Mouse (Mus musculus): ENCODE results near the gene Cavin1. TPM values are rescaled to one million over a fixed set of nuclear protein-coding genes. Genes with fewer than 3 reads are reported as not detected.
"Not testable (repeated sequence)": the region's sequence is repeated elsewhere in the genome, so short reads cannot be mapped to it uniquely, and the experiment has no call there.

Cavin1 gene
- 25.5 and 26.6 TPM in 2 replicates for polyA plus RNA-seq (2015; fragmentation: Nextera tagmentation; extraction: Ambion mirVana)

- Histone ChIP-seq H3K9me3 (replicated peaks) (no peaks in the 10 kb centered on the region), H3K9ac (peak within 1 kb of the TSS; percentile 69), H3K36me3 (no peaks in the 10 kb centered on the region), H3K4me1 (replicated peaks) (peaks cover 45% of the 10 kb centered on the region), H3K4me2 (peak within 1 kb of the TSS; percentile 87), H3K27me3 (peaks cover 66% of the 10 kb centered on the region), H3K27ac (no peak within 1 kb of the TSS; the same call in 1 of the 2 replicates), H3K4me3 (replicated peaks) (peak within 1 kb of the TSS; percentile 64)
- no peak for DNase-seq
- ATAC-seq (ENCODE audit: low read depth), result peak; percentile 56
- WGBS (ENCODE audit: insufficient replicate concordance), result 5% methylated on average over 20 of the region's 20 CpGs
These were observed at the start of gene Cavin1 for GRCm38 (mm10) chr11:100970557-100970937. Gene Cavin1, minus strand, starts transcription at chr11:100970887.

GRCm38 (mm10) chr11:101011641-101012040, 41.0 kb upstream of the Cavin1 start:
- DNase-seq (no peak), ATAC-seq (ENCODE audit: low read depth) (no peak)
- Histone ChIP-seq H3K9me3 (replicated peaks) (no peaks in the 10 kb centered on the region), H3K27ac (peak overlapping the region; percentile 99), H3K36me3 (peaks cover 51% of the 10 kb centered on the region), H3K4me2 (peak overlapping the region; percentile 76), H3K4me1 (replicated peaks) (peaks cover 43% of the 10 kb centered on the region), H3K9ac (peak overlapping the region; percentile 94), H3K4me3 (replicated peaks) (peak overlapping the region; percentile 82), H3K27me3 (no peaks in the 10 kb centered on the region)
- 70% methylated on average over 6 of the region's 6 CpGs for WGBS (ENCODE audit: insufficient replicate concordance)

DNA sequence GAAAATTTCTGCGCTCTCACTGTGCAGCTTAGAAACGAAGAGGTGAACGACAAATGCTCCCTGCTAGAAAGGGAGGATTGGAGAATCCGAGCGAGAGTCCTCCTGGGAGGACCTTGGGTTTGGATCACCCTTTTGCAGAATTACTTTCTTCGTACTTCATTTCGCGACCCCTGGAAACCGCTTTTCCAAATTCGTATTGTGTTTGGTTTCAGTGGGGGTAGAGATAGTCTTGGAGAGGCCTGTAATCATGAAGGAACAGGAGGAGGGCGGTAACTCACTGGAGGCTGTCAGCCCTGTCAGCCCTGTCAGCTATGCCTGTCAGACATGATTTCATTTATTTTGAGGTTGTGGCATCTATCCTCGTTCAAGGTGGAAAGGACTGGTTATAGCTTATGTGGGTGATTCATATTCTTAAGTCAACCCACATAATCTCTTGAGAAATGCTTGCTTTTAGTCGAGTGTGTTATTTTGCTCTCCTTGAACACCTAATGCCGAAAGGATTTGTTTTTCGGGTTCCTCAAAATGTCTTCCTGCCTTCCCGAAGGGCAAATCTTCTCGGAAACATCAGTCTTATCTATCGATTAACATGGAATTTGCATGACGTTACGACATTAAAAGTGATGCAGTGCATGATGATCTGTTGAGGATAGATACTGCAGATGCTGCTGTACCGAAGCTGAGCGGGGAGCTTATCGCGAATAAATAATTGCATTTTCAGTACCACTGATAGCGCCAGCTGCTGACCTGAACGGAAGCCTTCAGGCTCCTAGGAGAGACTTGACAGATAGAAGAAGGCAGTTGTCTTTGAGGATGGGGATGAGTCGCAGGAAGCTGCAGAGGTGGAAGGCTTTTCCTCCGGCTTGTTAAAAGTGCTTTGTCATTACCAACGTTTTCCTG, 39.4 kb upstream of the Cavin1 start:
- peak; percentile 89 for ATAC-seq (ENCODE audit: low read depth)

GRCm38 (mm10) chr11:101009046-101009887, 38.6 kb upstream of the Cavin1 start, which contains the start of gene Atp6v0a1:
Gene Atp6v0a1, plus strand, starts transcription at chr11:101009452.
- H3K27ac ChIP-seq, result peak within 1 kb of the TSS; percentile 99
- H3K4me3 ChIP-seq (replicated peaks), result peak within 1 kb of the TSS; percentile 82
- peak within 1 kb of the TSS; percentile 94 for H3K9ac ChIP-seq
- DNase-seq (peak; percentile 97), ATAC-seq (ENCODE audit: low read depth) (peak; percentile 89)
- peaks cover 3% of the 10 kb centered on the region; the same call in 1 of the 2 replicates for H3K27me3 ChIP-seq
- H3K9me3 ChIP-seq (replicated peaks), result no peaks in the 10 kb centered on the region
- peaks cover 27% of the 10 kb centered on the region for H3K36me3 ChIP-seq
- peak within 1 kb of the TSS; percentile 76 for H3K4me2 ChIP-seq
- under 1% methylated on average over 44 of the region's 44 CpGs for WGBS (ENCODE audit: insufficient replicate concordance)
- peaks cover 39% of the 10 kb centered on the region for H3K4me1 ChIP-seq (replicated peaks)

More for the DNA sequence above, 39.4 kb upstream of the Cavin1 start:
- DNase-seq, result peak; percentile 73
- Histone ChIP-seq H3K27me3 (peaks cover 3% of the 10 kb centered on the region; the same call in 1 of the 2 replicates), H3K27ac (peak overlapping the region; percentile 99), H3K36me3 (peaks cover 36% of the 10 kb centered on the region), H3K4me1 (replicated peaks) (peaks cover 39% of the 10 kb centered on the region), H3K9ac (peak overlapping the region; percentile 94), H3K4me2 (peak overlapping the region; percentile 76), H3K9me3 (replicated peaks) (no peaks in the 10 kb centered on the region), H3K4me3 (replicated peaks) (peak overlapping the region; percentile 82)
- 2% methylated on average over 29 of the region's 29 CpGs for WGBS (ENCODE audit: insufficient replicate concordance)

DNA sequence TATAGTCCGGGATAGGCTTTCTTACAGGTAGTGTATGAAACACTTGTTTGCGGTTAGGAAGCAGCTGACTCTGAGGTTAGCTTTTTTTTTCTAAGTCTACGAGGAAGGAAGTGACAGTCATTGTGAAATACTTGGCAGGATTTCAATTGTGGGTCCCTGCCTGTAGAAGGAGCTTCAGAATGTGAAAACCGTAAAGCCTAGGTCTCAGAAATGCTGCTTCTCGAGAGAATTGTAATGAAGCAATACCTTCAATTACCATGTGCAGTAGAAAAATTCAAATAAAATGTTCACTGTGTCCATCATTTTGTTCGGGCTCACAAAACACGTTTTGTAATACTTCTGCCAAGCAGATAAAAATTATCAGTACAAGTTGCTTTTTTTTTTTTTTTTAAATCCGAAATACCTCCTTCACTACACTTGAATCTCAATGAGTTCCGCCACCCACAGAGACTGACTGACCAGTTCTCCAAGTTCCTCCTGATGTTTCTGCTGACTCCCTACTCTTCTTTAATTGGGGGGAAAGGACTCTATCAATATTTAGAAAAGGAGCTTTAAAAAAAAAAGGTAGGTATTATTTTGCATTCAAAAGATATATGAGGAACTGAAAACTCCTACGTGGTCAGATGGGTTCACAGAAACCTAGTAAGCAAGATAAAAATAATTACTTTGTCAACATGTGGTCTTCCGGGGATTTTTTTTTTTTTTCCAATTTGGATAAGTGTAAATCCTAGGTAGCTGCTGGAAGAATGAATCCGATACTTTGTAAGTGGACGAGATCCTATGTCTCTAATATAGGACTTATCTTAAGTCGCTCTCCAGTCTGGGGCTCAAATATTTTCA, 37.7 kb upstream of the Cavin1 start:
- 15% methylated on average over 14 of the region's 14 CpGs for whole genome bisulfite sequencing (ENCODE audit: insufficient replicate concordance)
- peak overlapping the region; percentile 76 for H3K4me2 ChIP-seq
- H3K27ac ChIP-seq, result peak overlapping the region; percentile 79
- peaks cover 32% of the 10 kb centered on the region for H3K4me1 ChIP-seq (replicated peaks)
- H3K4me3 ChIP-seq (replicated peaks), result peak overlapping the region; percentile 82
- DNase-seq (peak; percentile 7), ATAC-seq (ENCODE audit: low read depth) (no peak)
- H3K9ac ChIP-seq, result peak overlapping the region; percentile 50; the same call in 1 of the 2 replicates
- no peaks in the 10 kb centered on the region for H3K9me3 ChIP-seq (replicated peaks)
- peaks cover 3% of the 10 kb centered on the region; the same call in 1 of the 2 replicates for H3K27me3 ChIP-seq
- peaks cover 19% of the 10 kb centered on the region for H3K36me3 ChIP-seq

DNA sequence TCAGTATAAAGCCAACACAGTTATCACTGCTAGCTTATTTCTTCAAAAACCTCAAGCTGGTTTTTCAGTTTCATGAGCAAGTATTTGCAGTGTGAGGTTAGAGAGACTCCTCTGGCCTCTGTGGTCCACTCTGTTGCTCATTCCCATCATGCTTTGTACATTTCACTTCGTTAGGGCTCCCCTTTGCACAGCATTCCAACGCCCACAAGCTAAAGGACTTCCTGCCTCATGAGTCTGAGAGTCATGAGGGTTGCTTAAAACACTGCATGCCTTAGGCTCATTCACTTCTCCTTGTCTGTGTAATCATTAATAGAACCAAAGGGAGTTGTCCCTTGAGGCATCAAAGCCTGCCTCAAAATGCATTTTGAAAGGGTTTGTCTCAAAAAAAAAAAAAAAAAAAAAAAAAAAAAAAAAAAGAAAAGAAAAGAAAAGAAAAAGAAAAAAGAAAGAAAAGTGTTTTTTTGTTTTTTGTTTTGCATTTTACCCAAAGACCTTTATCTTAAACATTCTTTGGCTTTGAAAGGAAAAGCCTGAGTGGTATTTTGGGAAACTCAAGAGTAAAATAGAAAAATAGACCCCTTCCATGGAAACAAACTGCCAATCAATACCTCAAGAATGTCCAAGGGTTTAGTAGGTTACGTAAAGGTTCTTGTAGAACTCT, 32.5 kb upstream of the Cavin1 start:
- 36% methylated on average over 3 of the region's 3 CpGs for WGBS (ENCODE audit: insufficient replicate concordance)
- H3K27ac ChIP-seq, result no peak overlapping the region
- no peak for DNase-seq
- H3K4me1 ChIP-seq (replicated peaks), result peaks cover 10% of the 10 kb centered on the region
- no peaks in the 10 kb centered on the region for H3K36me3 ChIP-seq
- no peak overlapping the region for H3K4me3 ChIP-seq (replicated peaks)
- no peaks in the 10 kb centered on the region for H3K9me3 ChIP-seq (replicated peaks)
- no peak overlapping the region for H3K4me2 ChIP-seq
- no peak overlapping the region for H3K9ac ChIP-seq
- H3K27me3 ChIP-seq, result peaks cover 27% of the 10 kb centered on the region
- no peak for ATAC-seq (ENCODE audit: low read depth)

GRCm38 (mm10) chr11:101001875-101002552, 31.3 kb upstream of the Cavin1 start:
- WGBS (ENCODE audit: insufficient replicate concordance), result 52% methylated on average over 5 of the region's 6 CpGs
- not testable (repeated sequence) for ATAC-seq (ENCODE audit: low read depth); H3K4me2 ChIP-seq

DNA sequence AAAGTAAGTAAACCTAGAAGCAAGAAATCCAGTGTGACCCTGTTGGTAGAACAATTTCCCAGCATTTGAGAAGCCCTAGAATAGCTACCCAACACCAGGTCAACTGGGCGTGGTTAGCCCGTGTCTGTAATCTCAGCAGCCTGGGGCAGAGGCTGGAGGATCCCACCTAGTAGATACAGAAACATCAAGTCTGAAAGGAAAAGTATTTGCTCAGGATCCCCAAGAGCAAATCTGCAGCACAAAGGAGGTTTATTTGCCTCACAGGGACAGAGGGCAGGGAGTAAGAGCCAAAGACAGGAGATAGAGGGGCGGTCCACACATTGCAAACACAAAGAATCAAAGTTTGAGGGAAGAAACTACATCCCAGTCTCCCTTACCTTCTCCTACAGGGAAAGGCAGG, 28.6 kb upstream of the Cavin1 start:
- H3K36me3 ChIP-seq, result no peaks in the 10 kb centered on the region
- no peak overlapping the region for H3K9ac ChIP-seq
- ATAC-seq (ENCODE audit: low read depth), result no peak
- no peak overlapping the region for H3K27ac ChIP-seq
- no peak for DNase-seq
- peaks cover 39% of the 10 kb centered on the region for H3K27me3 ChIP-seq
- 51% methylated on average over 3 of the region's 3 CpGs for WGBS (ENCODE audit: insufficient replicate concordance)
- H3K4me2 ChIP-seq, result no peak overlapping the region
- H3K9me3 ChIP-seq (replicated peaks), result no peaks in the 10 kb centered on the region
- H3K4me3 ChIP-seq (replicated peaks), result no peak overlapping the region
- peaks cover 7% of the 10 kb centered on the region for H3K4me1 ChIP-seq (replicated peaks)

More at GRCm38 (mm10) chr11:101001875-101002552, 31.3 kb upstream of the Cavin1 start:
- not testable (repeated sequence) for H3K36me3 ChIP-seq; H3K4me1 ChIP-seq (replicated peaks); H3K9me3 ChIP-seq (replicated peaks); H3K4me3 ChIP-seq (replicated peaks); H3K9ac ChIP-seq; H3K27ac ChIP-seq; DNase-seq
- peaks cover 30% of the 10 kb centered on the region for H3K27me3 ChIP-seq

- WGBS (ENCODE audit: insufficient replicate concordance), result 72% methylated on average over 2 of the region's 2 CpGs
These were observed 28.1 kb upstream of the Cavin1 start for GRCm38 (mm10) chr11:100998836-100999235.

GRCm38 (mm10) chr11:100996501-100996900, 25.8 kb upstream of the Cavin1 start:
- Histone ChIP-seq H3K4me1 (replicated peaks) (peaks cover 7% of the 10 kb centered on the region), H3K9ac (no peak overlapping the region), H3K27ac (no peak overlapping the region), H3K4me2 (no peak overlapping the region), H3K4me3 (replicated peaks) (no peak overlapping the region), H3K36me3 (no peaks in the 10 kb centered on the region), H3K9me3 (replicated peaks) (no peaks in the 10 kb centered on the region), H3K27me3 (peaks cover 38% of the 10 kb centered on the region)
- ATAC-seq (ENCODE audit: low read depth) (no peak), DNase-seq (no peak)
- 75% methylated on average over 4 of the region's 4 CpGs for WGBS (ENCODE audit: insufficient replicate concordance)

More at GRCm38 (mm10) chr11:100998836-100999235, 28.1 kb upstream of the Cavin1 start:
- Histone ChIP-seq H3K9ac (no peak overlapping the region), H3K27ac (no peak overlapping the region), H3K4me3 (replicated peaks) (no peak overlapping the region), H3K4me1 (replicated peaks) (peaks cover 7% of the 10 kb centered on the region), H3K27me3 (peaks cover 39% of the 10 kb centered on the region), H3K4me2 (no peak overlapping the region), H3K9me3 (replicated peaks) (no peaks in the 10 kb centered on the region), H3K36me3 (no peaks in the 10 kb centered on the region)
- ATAC-seq (ENCODE audit: low read depth) (no peak), DNase-seq (no peak)

Data from liver, embryonic 13.5 days (tissue).